Mouse (Mus musculus): ENCODE data around the gene Ace.

The Ace gene

GRCm38 (mm10) chr11:105967741-105968574 is at the start of gene Ace:
Gene Ace, plus strand, starts transcription at chr11:105967945.
- DNase-seq (ENCODE audit: low read depth, low spot score): no peak

GRCm38 (mm10) chr11:105920098-105920785 is 47.5 kb upstream of the Ace start:
- DNase-seq (ENCODE audit: low read depth, low spot score): no peak

- no peak for DNase-seq (ENCODE audit: low read depth, low spot score)
Measured at GRCm38 (mm10) chr11:105920836-105921235, 46.9 kb upstream of the Ace start.

- DNase-seq (ENCODE audit: low read depth, low spot score): no peak
Measured at GRCm38 (mm10) chr11:105921275-105921674, 46.5 kb upstream of the Ace start.

- DNase-seq (ENCODE audit: low read depth, low spot score): no peak
Measured at GRCm38 (mm10) chr11:105922769-105923663, 44.7 kb upstream of the Ace start.

- DNase-seq (ENCODE audit: low read depth, low spot score): no peak
Measured at GRCm38 (mm10) chr11:105927065-105928030, 40.4 kb upstream of the Ace start.

- no peak for DNase-seq (ENCODE audit: low read depth, low spot score)
Measured at GRCm38 (mm10) chr11:105928171-105928570, 39.6 kb upstream of the Ace start.

GRCm38 (mm10) chr11:105931380-105931779 is 36.4 kb upstream of the Ace start:
- no peak for DNase-seq (ENCODE audit: low read depth, low spot score)

GRCm38 (mm10) chr11:105933746-105934145 is 34.0 kb upstream of the Ace start:
- no peak for DNase-seq (ENCODE audit: low read depth, low spot score)

GRCm38 (mm10) chr11:105934303-105934711 is 33.4 kb upstream of the Ace start:
- DNase-seq (ENCODE audit: low read depth, low spot score): no peak

GRCm38 (mm10) chr11:105934816-105935215 is 32.9 kb upstream of the Ace start:
- no peak for DNase-seq (ENCODE audit: low read depth, low spot score)

GRCm38 (mm10) chr11:105935496-105935895 is 32.2 kb upstream of the Ace start:
- DNase-seq (ENCODE audit: low read depth, low spot score): no peak

GRCm38 (mm10) chr11:105936200-105936599 is 31.5 kb upstream of the Ace start:
- DNase-seq (ENCODE audit: low read depth, low spot score): no peak

- no peak for DNase-seq (ENCODE audit: low read depth, low spot score)
Measured at GRCm38 (mm10) chr11:105936974-105937373, 30.8 kb upstream of the Ace start.

- no peak for DNase-seq (ENCODE audit: low read depth, low spot score)
Measured at GRCm38 (mm10) chr11:105938771-105939170, 29.0 kb upstream of the Ace start.

GRCm38 (mm10) chr11:105941973-105942372 is 25.8 kb upstream of the Ace start:
- DNase-seq (ENCODE audit: low read depth, low spot score): no peak

GRCm38 (mm10) chr11:105943133-105944102 is 24.3 kb upstream of the Ace start:
- no peak for DNase-seq (ENCODE audit: low read depth, low spot score)

GRCm38 (mm10) chr11:105944126-105944621 is 23.6 kb upstream of the Ace start:
- no peak for DNase-seq (ENCODE audit: low read depth, low spot score)

All from telencephalon, adult 2 months (tissue).